In the genomic region with DNA sequence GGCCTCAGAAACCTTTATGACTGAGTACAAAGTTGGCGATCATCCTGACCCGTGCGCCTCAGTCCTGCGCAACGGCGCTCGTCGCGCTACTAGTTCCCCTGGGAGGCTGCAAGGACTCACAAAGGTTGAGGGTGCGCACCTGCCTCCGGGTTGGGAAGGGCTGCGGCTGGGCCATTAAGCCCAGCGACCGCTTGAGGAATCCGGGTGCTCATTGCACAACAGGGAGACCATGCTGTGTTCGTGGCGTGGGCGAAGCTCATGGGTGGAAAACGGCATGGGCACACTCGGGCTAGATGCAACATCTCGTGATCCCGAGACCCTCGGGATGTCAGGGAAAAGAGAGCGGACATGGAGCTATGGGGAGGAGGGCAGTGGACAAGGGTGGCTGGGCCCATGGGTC, we compare ENCODE assay signal across 8 mouse cellular contexts. TPM values are rescaled to one million over a fixed set of nuclear protein-coding genes. Genes with fewer than 3 reads are reported as not detected.
DNase-seq lines count a peak whose midpoint lies in the region; ATAC-seq and TF ChIP-seq lines count a peak whose summit lies in the region.

No protein-coding gene starts in this region.

- peaks cover 42% of the 10 kb centered on the region for H3K4me1 ChIP-seq in kidney, embryonic 16.5 days (ENCODE audit: insufficient read depth, low read length)
- H3K4me1 ChIP-seq in bone marrow, adult 2 months (ENCODE audit: control insufficient read depth, insufficient read depth, low read length): peaks cover 4% of the 10 kb centered on the region
- H3K4me1 ChIP-seq in hindbrain, embryonic 13.5 days (replicated peaks): peaks cover 67% of the 10 kb centered on the region
- H3K4me1 ChIP-seq in midbrain, embryonic 11.5 days (ENCODE audit: control insufficient read depth, insufficient read depth, low read length): peaks cover 21% of the 10 kb centered on the region

- no peaks in the 10 kb centered on the region for H3K36me3 ChIP-seq in kidney, embryonic 16.5 days (ENCODE audit: insufficient read depth, low read length)
- H3K36me3 ChIP-seq in hindbrain, embryonic 13.5 days: no peaks in the 10 kb centered on the region
- no peaks in the 10 kb centered on the region for H3K36me3 ChIP-seq in midbrain, embryonic 11.5 days (ENCODE audit: control insufficient read depth, insufficient read depth, low read length)

- H3K9me3 ChIP-seq in kidney, embryonic 16.5 days (ENCODE audit: low read length): no peaks in the 10 kb centered on the region
- no peaks in the 10 kb centered on the region for H3K9me3 ChIP-seq in hindbrain, embryonic 13.5 days
- no peaks in the 10 kb centered on the region for H3K9me3 ChIP-seq in midbrain, embryonic 11.5 days (ENCODE audit: control insufficient read depth, low read length)

- 3% methylated on average over 24 of the region's 24 CpGs for WGBS in kidney, embryonic 16.5 days
- WGBS in bone marrow, adult 2 months: 2% methylated on average over 24 of the region's 24 CpGs
- WGBS in hindbrain, embryonic 13.5 days: 2% methylated on average over 24 of the region's 24 CpGs
- 3% methylated on average over 24 of the region's 24 CpGs for WGBS in midbrain, embryonic 11.5 days

- peak; percentile 32; the same call in 1 of the 2 replicates for TF ChIP-seq POLR2A in bone marrow, adult 2 months (IDR thresholded peaks at IDR 0.05; ENCODE audit: borderline replicate concordance, control insufficient read depth, low read depth, low read length)

- H3K4me3 ChIP-seq in kidney, embryonic 16.5 days (ENCODE audit: low read length): peak overlapping the region; percentile 48
- peak overlapping the region; percentile 46 for H3K4me3 ChIP-seq in bone marrow, adult 2 months (replicated peaks; ENCODE audit: control insufficient read depth, low read depth, low read length)
- H3K4me3 ChIP-seq in hindbrain, embryonic 13.5 days: peak overlapping the region; percentile 47
- peak overlapping the region; percentile 44 for H3K4me3 ChIP-seq in midbrain, embryonic 11.5 days (ENCODE audit: low read depth, low read length)

- ATAC-seq in kidney, embryonic 16.5 days (ENCODE audit: low FRiP score, low TSS enrichment): no peak
- 0 out of 2 replicates have a peak, but pooled peaks have one; percentile 1 for ATAC-seq in hindbrain, embryonic 13.5 days (ENCODE audit: low FRiP score)
- peak; percentile 4 for ATAC-seq in midbrain, embryonic 11.5 days (ENCODE audit: low FRiP score)

- H3K9ac ChIP-seq in kidney, embryonic 16.5 days (replicated peaks; ENCODE audit: low read length): peak overlapping the region; percentile 94
- peak overlapping the region; percentile 84 for H3K9ac ChIP-seq in hindbrain, embryonic 13.5 days
- H3K9ac ChIP-seq in midbrain, embryonic 11.5 days (ENCODE audit: low read length): peak overlapping the region; percentile 97

- H3K27me3 ChIP-seq in kidney, embryonic 16.5 days (ENCODE audit: insufficient read depth, low read length): no peaks in the 10 kb centered on the region
- no peaks in the 10 kb centered on the region for H3K27me3 ChIP-seq in hindbrain, embryonic 13.5 days
- no peaks in the 10 kb centered on the region for H3K27me3 ChIP-seq in midbrain, embryonic 11.5 days (ENCODE audit: control insufficient read depth, insufficient read depth, low read length)

- peak overlapping the region; percentile 99 for H3K27ac ChIP-seq in kidney, embryonic 16.5 days (ENCODE audit: low read length)
- peak overlapping the region; percentile 98 for H3K27ac ChIP-seq in bone marrow, adult 2 months (ENCODE audit: control insufficient read depth, insufficient read depth, low read depth, low read length, poor library complexity)
- peak overlapping the region; percentile 99 for H3K27ac ChIP-seq in hindbrain, embryonic 13.5 days
- peak overlapping the region; percentile 99 for H3K27ac ChIP-seq in midbrain, embryonic 11.5 days (ENCODE audit: low read depth, low read length)

- H3K4me2 ChIP-seq in kidney, embryonic 16.5 days (replicated peaks; ENCODE audit: low read depth, low read length): peak overlapping the region; percentile 75
- H3K4me2 ChIP-seq in hindbrain, embryonic 13.5 days: peak overlapping the region; percentile 72
- H3K4me2 ChIP-seq in midbrain, embryonic 11.5 days: peak overlapping the region; percentile 81

- no peak for DNase-seq in kidney, postnatal 10 days
- DNase-seq in midbrain, embryonic 11.5 days (ENCODE audit: low spot score, missing footprints): peak; percentile 98
- no peak for DNase-seq in Muller cell, postnatal 12 days (ENCODE audit: inconsistent ontology term)
- DNase-seq in urinary bladder, adult 2 months (ENCODE audit: low spot score): no peak
- DNase-seq in adrenal gland, postnatal 36 days: no peak

- no peak for TF ChIP-seq CTCF in bone marrow, adult 2 months (IDR thresholded peaks at IDR 0.05; ENCODE audit: control insufficient read depth, insufficient read depth, low read length)

RNA-seq across cellular contexts. Expression of a gene that starts 16.7 kb away (rescaled TPM):
- not detected in 2 replicates for polyA plus RNA-seq in kidney, embryonic 16.5 days (2015; fragmentation: Nextera tagmentation; extraction: Ambion mirVana)
- not detected in 2 replicates for polyA plus RNA-seq in bone marrow, adult 2 months (2011; ENCODE audit: insufficient read depth, insufficient read length, low replicate concordance, missing spikeins)
- not detected in 2 replicates for polyA plus RNA-seq in hindbrain, embryonic 13.5 days (2015; fragmentation: Nextera tagmentation; extraction: Ambion mirVana)
- polyA plus RNA-seq in midbrain, embryonic 11.5 days (2014; fragmentation: Nextera tagmentation; extraction: Ambion mirVana): not detected in 2 replicates
- polyA plus RNA-seq in urinary bladder, adult 2 months (2012; rRNA removed): not detected in 2 replicates
- not detected for total RNA-seq in adrenal gland, postnatal 36 days (2021)

RNA-seq across cellular contexts. Expression of a gene that starts 16.8 kb away (rescaled TPM):
- polyA plus RNA-seq in kidney, embryonic 16.5 days (2015; fragmentation: Nextera tagmentation; extraction: Ambion mirVana): 0.12 TPM in 1 of 2 replicates, not detected in the other
- polyA plus RNA-seq in bone marrow, adult 2 months (2011; ENCODE audit: insufficient read depth, insufficient read length, low replicate concordance, missing spikeins): not detected in 2 replicates
- polyA plus RNA-seq in hindbrain, embryonic 13.5 days (2015; fragmentation: Nextera tagmentation; extraction: Ambion mirVana): not detected in 2 replicates
- not detected in 2 replicates for polyA plus RNA-seq in midbrain, embryonic 11.5 days (2014; fragmentation: Nextera tagmentation; extraction: Ambion mirVana)
- 0.21 and 0.43 TPM in 2 replicates for polyA plus RNA-seq in urinary bladder, adult 2 months (2012; rRNA removed)
- not detected for total RNA-seq in adrenal gland, postnatal 36 days (2021)
